Mouse (Mus musculus): ENCODE results near the gene D630039A03Rik. TPM values are rescaled to one million over a fixed set of nuclear protein-coding genes. Genes with fewer than 3 reads are reported as not detected.

The D630039A03Rik gene
- polyA plus RNA-seq (2017; shearing (Covaris generic)) = 0.35 TPM

GRCm38 (mm10) chr4:57916201-57916661 lies at the start of gene D630039A03Rik:
Gene D630039A03Rik, minus strand, starts transcription at chr4:57916297.

GRCm38 (mm10) chr4:57956029-57956960 lies 40.2 kb upstream of the D630039A03Rik start, which contains the start of gene Txn1:
Gene Txn1, minus strand, starts transcription at chr4:57956411.

Other genes starting within 250 kb of the D630039A03Rik start
- 0.87 TPM for gene Akap2, start 198.6 kb downstream of the D630039A03Rik start, polyA plus RNA-seq (2017; shearing (Covaris generic))
- 157 TPM for gene Txn1, start 40.1 kb upstream of the D630039A03Rik start, polyA plus RNA-seq (2017; shearing (Covaris generic))
- gene Txndc8, start 92.8 kb upstream of the D630039A03Rik start, polyA plus RNA-seq (2017; shearing (Covaris generic)) = not detected

All from effector memory CD4-positive, alpha-beta T cell, adult 7 months (primary cell).